Mouse (Mus musculus) neural tube, embryonic 13.5 days (tissue): ENCODE data around the gene Msn. TPM values are rescaled to one million over a fixed set of nuclear protein-coding genes. Genes with fewer than 3 reads are reported as not detected.

ENCODE experiments used
- ATAC-seq: fragments of 200-750 bp; cut with Nextera tagmentation; 2 replicates; pipeline ENCODE4 v1.8.0; 2017; ENCODE audit warnings: low read depth, mild to moderate bottlenecking, moderate TSS enrichment, moderate library complexity
- H3K27ac ChIP-seq: fragments of 300-500 bp; sonication (generic); replicated peaks from 2 replicates; pipeline ENCODE4 v1.5.1; 2015; ENCODE audit warnings: moderate library complexity, mild to moderate bottlenecking, inconsistent platforms
- H3K27me3 ChIP-seq: fragments of 300-500 bp; sonication (generic); 2 replicates; pipeline ENCODE4 v1.6.1; 2015; ENCODE audit warnings: mild to moderate bottlenecking, inconsistent platforms
- H3K36me3 ChIP-seq: fragments of 300-500 bp; sonication (generic); 2 replicates; pipeline ENCODE4 v1.6.1; 2015; ENCODE audit warnings: mild to moderate bottlenecking, inconsistent platforms
- H3K4me1 ChIP-seq: fragments of 300-500 bp; sonication (generic); replicated peaks from 2 replicates; pipeline ENCODE4 v1.6.1; 2015; ENCODE audit warnings: inconsistent platforms
- H3K4me2 ChIP-seq: fragments of 300-500 bp; sonication (generic); 2 replicates; pipeline ENCODE4 v1.6.1; 2015; ENCODE audit warnings: inconsistent platforms, mild to moderate bottlenecking, moderate library complexity
- H3K4me3 ChIP-seq: fragments of 300-500 bp; sonication (generic); 2 replicates; pipeline ENCODE4 v1.5.1; 2015; ENCODE audit warnings: mild to moderate bottlenecking, inconsistent platforms
- H3K9ac ChIP-seq: fragments of 300-500 bp; sonication (generic); 2 replicates; pipeline ENCODE4 v1.6.1; 2015; ENCODE audit warnings: moderate library complexity, mild to moderate bottlenecking, inconsistent platforms
- H3K9me3 ChIP-seq: fragments of 300-500 bp; sonication (generic); 2 replicates; pipeline ENCODE4 v1.6.1; 2016; ENCODE audit warnings: inconsistent platforms
- WGBS: fragments of 180-500 bp; shearing (Covaris S2); methylation state at CpG from one replicate; pipeline ENCODE4 v1.1.7; 2015; 5-methylcytosine and 5-hydroxymethylcytosine counted together
- polyA plus RNA-seq: library from polyadenylated mRNA; unstranded; fragments of >200 nt; fragmentation: Nextera tagmentation; extraction: Ambion mirVana; gene quantifications from 2 replicates; pipeline ENCODE4 v1.2.1, GENCODE M21; 2015

The Msn gene
- 62.0 and 62.4 TPM in 2 replicates for polyA plus RNA-seq

DNA sequence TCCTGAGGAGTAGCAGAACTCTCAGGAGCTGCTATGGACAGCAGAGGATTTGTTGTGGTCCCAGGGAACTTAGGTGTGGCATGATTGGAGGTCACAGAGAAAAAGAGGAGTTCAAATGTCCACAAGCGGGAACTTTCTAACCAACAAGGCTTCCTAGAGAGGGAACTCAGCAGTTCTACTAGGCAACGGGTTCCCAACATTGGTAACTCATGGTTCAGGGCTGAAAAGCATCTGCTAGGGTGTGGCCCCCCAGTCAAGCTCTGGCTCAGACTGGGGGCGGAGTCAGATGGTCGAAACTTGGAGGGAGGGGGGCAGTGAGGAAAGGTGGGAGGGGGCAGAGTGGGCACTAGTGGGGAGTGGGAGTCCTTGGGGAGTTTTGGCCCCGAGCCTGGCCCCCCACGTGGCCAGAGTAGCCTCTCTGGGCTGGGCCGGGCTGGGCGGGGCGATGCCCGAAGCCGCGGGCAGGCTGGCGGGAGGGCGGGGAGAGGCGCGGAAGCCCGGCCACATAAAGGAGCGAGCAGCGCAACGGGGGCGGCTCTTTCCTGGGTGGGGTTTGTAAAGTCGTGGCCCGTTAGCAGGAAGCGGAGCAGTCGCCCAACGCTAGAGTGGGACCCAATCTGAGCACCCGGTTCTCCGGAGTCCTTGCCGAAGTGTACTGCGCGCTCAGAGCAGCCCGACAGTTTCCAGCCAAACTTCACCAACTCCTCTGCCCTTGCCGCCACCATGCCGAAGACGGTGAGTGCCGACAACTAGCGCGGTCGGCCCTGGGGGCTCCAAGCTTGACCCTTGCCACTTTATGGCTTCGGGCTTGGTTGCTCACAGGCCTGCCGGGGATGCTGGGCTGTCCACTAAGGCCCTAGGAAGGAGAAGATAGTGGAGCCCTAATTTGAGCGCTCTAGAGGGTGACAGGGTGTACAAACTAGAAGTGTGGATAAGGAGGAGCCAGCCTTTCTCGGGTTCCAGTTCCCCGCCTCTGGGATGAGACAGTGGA, at the start of gene Msn:
Gene Msn (plus strand): TSS at position 534 of the 991 bp plus-strand sequence.
- peak within 1 kb of the TSS; percentile 54 for H3K27ac ChIP-seq
- H3K4me3 ChIP-seq, result peak within 1 kb of the TSS; percentile 45
- ATAC-seq, result peak; percentile 74
- no peaks in the 10 kb centered on the region; the same call in 1 of the 2 replicates for H3K27me3 ChIP-seq
- H3K36me3 ChIP-seq, result no peaks in the 10 kb centered on the region
- peak within 1 kb of the TSS; percentile 60 for H3K9ac ChIP-seq
- H3K9me3 ChIP-seq, result no peaks in the 10 kb centered on the region
- peak within 1 kb of the TSS; percentile 62 for H3K4me2 ChIP-seq
- H3K4me1 ChIP-seq, result no peaks in the 10 kb centered on the region
- 20% methylated on average over 41 of the region's 44 CpGs for WGBS

DNA sequence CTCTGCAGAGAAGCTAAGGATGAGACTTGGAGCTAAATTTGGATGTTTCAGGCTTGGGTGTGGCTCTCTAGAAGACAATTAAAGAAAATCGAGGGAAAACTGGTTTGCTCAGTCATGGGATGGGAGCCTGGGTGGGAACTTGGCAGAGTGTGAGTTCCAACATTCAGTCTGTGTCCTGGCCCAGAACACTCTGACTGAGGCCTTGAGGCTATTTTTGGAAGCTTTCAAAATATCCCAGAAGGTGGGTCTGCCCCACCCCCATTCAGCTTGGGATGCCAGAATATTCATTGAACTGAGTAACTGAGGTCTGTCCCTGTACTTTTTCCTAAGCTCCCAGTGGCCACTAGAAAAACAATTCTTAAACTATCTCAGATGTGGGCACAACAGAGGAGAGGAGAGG, 43.0 kb upstream of the Msn start:
- no peak overlapping the region for H3K27ac ChIP-seq
- H3K9me3 ChIP-seq, result no peaks in the 10 kb centered on the region
- no peaks in the 10 kb centered on the region for H3K27me3 ChIP-seq
- no peak overlapping the region for H3K4me3 ChIP-seq
- no peak overlapping the region for H3K9ac ChIP-seq
- no peak for ATAC-seq
- no peaks in the 10 kb centered on the region for H3K36me3 ChIP-seq
- WGBS, result 67% methylated on average over 1 of the region's 1 CpGs
- no peaks in the 10 kb centered on the region for H3K4me1 ChIP-seq
- no peak overlapping the region for H3K4me2 ChIP-seq

DNA sequence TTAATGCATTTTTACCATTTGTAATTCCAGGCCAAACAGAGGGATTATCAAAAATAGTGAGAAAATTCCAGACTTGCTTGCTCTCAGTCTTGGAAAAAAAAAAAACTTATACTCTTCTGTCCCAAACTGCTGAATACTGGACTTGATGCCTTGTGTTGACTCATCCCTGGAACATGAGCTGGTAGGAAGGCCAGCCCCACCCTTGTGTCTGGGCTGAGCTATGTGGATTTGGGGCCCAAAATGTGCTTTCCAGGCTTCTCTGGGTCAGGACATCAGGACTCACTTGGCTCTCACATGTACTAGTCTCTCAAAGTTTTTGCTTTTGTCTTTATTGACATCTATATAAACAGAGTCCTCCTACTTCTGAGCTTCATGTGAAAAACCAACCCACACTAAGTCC, 18.1 kb upstream of the Msn start:
- no peaks in the 10 kb centered on the region for H3K4me1 ChIP-seq
- H3K27ac ChIP-seq, result no peak overlapping the region
- H3K9me3 ChIP-seq, result no peaks in the 10 kb centered on the region
- no peak overlapping the region for H3K9ac ChIP-seq
- H3K36me3 ChIP-seq, result no peaks in the 10 kb centered on the region
- no peak for ATAC-seq
- H3K27me3 ChIP-seq, result no peaks in the 10 kb centered on the region
- H3K4me3 ChIP-seq, result no peak overlapping the region
- no peak overlapping the region for H3K4me2 ChIP-seq

DNA sequence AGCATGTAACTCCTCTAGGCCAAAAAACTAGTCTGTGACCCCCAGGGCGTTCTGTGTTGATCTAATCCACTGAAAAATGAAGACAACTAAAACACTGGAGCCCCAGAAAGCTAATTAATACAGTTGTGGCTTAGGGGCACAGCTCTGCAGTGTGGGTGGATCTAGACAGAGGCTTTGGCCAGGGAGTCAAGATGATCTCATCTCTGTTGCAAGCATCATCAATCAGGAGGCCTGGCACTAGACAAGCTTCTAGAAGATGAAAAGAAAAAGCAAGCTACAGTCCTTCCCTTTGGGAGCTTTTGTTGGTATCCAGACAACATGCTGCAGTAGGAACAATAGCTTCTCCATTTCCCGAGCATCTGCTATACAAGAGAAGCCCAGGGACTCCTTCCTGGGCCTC, 9.6 kb upstream of the Msn start:
- Histone ChIP-seq H3K36me3 (no peaks in the 10 kb centered on the region), H3K4me2 (no peak overlapping the region), H3K4me1 (no peaks in the 10 kb centered on the region), H3K9me3 (no peaks in the 10 kb centered on the region), H3K27me3 (no peaks in the 10 kb centered on the region), H3K9ac (no peak overlapping the region), H3K4me3 (no peak overlapping the region), H3K27ac (no peak overlapping the region)
- ATAC-seq, result no peak
- WGBS, result 41% methylated on average over 2 of the region's 2 CpGs

DNA sequence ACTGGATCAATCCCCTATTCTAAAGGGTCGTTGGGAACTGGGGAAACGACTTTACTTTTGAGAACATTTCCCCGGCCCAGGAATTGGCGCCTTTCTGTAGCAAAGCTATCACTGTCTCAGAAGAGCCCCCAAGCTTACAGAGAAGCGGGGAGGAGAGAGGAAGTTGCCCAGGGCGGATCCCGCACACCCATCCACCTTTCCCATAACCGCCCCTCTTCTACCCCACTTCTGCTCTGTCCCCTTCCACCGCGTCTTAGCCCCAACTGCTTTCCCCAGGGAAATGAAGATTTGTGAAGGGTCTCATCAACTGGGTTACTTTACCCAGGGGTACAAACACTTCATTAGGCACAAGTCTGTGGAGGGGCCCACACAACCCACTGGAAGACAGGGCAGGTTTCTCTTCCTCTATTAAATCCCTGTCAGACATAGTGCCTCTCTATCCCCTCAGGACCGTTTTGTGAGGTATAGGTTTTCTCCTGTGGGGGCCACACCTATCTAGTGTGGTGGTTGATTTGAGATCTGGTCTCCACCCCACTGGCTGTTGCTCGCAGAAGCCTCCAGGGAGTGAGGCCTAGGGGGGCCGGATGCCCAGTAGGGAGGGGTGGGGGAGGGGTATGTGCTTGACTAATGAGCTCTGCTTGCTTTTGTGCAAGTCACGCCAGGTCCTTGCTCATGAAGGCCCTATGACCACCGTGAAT, 820 bp downstream of the Msn start:
- WGBS, result 16% methylated on average over 15 of the region's 15 CpGs
- no peaks in the 10 kb centered on the region for H3K36me3 ChIP-seq
- H3K4me1 ChIP-seq, result no peaks in the 10 kb centered on the region
- no peaks in the 10 kb centered on the region for H3K9me3 ChIP-seq
- H3K27me3 ChIP-seq, result no peaks in the 10 kb centered on the region; the same call in 1 of the 2 replicates
- H3K9ac ChIP-seq, result peak overlapping the region; percentile 60
- peak; percentile 47 for ATAC-seq
- peak overlapping the region; percentile 54; the same call in 1 of the 2 replicates for H3K27ac ChIP-seq
- H3K4me3 ChIP-seq, result peak overlapping the region; percentile 45
- peak overlapping the region; percentile 62 for H3K4me2 ChIP-seq

DNA sequence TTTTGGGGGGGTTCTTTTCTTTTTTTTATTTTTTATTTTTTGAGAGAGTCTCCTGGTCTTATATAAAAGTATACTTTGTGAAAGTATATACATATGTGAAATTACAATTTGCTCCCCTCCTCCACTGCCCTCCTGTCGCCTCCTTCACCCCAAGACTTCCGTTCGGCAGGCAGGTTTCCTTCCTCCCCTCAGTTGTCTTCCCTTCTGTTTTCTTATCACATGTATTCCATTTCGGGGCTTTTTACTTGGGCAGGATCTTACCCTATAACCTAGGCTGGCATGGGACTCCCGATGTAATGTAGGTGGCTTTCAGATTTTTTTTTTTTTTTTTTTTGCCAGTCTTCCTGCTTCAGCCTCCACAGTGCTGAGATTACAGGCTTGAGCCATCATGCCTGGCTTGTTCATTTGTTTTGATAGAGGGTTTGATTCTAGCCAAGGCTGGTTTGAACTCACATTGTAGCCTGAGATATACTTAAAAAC, 1.7 kb downstream of the Msn start:
- WGBS, result 38% methylated on average over 5 of the region's 5 CpGs

DNA sequence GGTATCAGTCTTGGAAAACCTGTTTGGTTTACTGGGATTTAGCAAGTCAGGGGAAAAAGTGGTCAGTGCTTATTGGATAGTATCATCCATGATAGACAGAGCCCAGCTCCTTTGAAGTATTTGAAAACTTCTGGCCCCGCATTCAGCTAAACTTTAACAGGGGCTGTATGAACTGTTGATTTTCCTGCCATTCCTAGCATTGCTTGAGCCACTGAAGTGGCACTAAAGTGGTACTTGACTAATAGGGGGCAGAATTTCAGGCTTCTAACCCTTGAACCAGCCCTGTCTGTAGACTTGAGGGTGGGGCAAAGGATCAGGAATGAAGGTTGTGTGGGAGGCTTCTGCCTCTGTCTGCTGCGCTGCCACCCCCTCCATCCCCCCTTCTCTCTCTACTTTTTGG, 3.2 kb downstream of the Msn start:
- no peaks in the 10 kb centered on the region for H3K36me3 ChIP-seq
- H3K27me3 ChIP-seq, result no peaks in the 10 kb centered on the region; the same call in 1 of the 2 replicates
- 68% methylated on average over 2 of the region's 2 CpGs for WGBS
- no peaks in the 10 kb centered on the region for H3K4me1 ChIP-seq
- H3K4me3 ChIP-seq, result no peak overlapping the region
- H3K9ac ChIP-seq, result no peak overlapping the region
- H3K27ac ChIP-seq, result no peak overlapping the region
- no peak overlapping the region for H3K4me2 ChIP-seq
- ATAC-seq, result no peak
- H3K9me3 ChIP-seq, result no peaks in the 10 kb centered on the region

More for the DNA sequence above, 1.7 kb downstream of the Msn start:
- peak overlapping the region; percentile 60; the same call in 1 of the 2 replicates for H3K9ac ChIP-seq
- H3K4me1 ChIP-seq, result no peaks in the 10 kb centered on the region
- no peak overlapping the region for H3K27ac ChIP-seq
- no peaks in the 10 kb centered on the region for H3K9me3 ChIP-seq
- ATAC-seq, result no peak
- H3K4me3 ChIP-seq, result peak overlapping the region; percentile 45
- no peaks in the 10 kb centered on the region; the same call in 1 of the 2 replicates for H3K27me3 ChIP-seq
- no peaks in the 10 kb centered on the region for H3K36me3 ChIP-seq
- H3K4me2 ChIP-seq, result peak overlapping the region; percentile 62

DNA sequence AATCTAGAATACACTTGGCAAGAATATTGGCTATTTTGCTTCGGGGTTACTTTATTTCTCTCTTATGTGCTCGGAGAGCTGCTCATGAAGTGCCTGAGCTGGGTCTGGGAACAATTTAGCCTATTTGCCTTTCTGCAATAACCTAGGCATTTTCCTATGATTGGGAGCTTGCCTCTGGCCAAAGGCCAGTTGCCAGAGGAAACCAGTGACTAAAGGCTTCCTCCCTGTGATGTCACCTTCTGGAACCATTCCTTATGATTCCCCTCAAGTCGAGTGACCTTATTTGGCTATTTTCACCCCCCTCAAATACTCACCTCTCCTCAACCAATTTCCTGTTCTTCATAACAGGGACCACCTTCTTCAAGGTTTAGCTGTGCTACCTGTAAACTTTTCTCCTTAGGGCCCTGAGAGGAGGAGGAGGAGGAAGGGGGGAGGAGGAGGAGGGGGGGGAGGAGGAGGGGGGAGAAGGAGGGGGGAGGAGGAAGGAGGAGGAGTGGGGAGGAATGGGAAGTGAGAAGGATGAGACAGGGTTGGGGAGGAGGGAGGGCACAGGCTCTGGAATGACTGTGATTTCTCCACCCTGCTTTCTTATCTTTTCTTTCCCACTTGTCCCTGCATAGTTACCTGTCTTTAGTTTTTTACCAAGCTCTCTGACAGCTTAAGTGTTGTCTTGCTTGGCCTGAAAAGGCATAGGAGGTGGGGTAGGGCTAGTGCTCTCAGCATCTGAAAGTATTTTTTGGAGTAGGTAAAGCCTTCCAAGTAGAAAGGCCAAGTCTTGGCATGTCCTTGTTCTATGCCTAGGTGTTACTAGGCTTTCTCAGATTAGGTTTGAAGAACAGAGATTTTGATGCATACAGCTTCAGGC, 11.8 kb downstream of the Msn start:
- ATAC-seq, result no peak
- H3K36me3 ChIP-seq, result no peaks in the 10 kb centered on the region
- no peak overlapping the region for H3K27ac ChIP-seq
- H3K9ac ChIP-seq, result no peak overlapping the region
- no peaks in the 10 kb centered on the region for H3K27me3 ChIP-seq
- no peak overlapping the region for H3K4me3 ChIP-seq
- no peaks in the 10 kb centered on the region for H3K9me3 ChIP-seq
- WGBS, result 64% methylated on average over 3 of the region's 3 CpGs
- no peaks in the 10 kb centered on the region for H3K4me1 ChIP-seq
- no peak overlapping the region for H3K4me2 ChIP-seq

DNA sequence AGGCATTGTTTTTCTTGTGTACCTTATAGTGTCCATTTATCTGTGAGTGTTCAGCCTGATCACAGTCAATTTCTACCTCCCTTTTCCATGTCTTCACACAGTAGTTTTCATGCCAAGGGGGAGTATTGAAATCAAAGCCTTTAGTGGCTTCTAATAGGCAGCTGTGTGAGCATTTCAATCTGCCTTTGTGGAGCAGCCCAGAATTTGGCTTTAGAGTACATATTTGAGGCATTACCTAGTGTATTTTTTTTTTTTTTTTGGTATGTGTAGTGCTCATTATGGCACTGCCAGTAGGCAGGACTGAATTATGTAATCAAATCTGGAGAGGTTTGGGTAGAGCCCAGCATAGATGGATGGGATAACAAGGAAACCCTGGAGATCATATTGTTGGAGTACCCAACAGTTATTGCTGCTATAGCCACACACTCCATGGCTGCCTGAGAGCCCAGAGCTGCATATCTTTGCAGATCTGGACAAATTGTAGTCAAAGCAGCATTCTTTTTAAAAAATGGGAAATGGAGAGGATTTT, 17.3 kb downstream of the Msn start:
- Histone ChIP-seq H3K9ac (no peak overlapping the region), H3K4me2 (no peak overlapping the region), H3K4me1 (no peaks in the 10 kb centered on the region), H3K27me3 (no peaks in the 10 kb centered on the region), H3K27ac (no peak overlapping the region), H3K36me3 (no peaks in the 10 kb centered on the region), H3K4me3 (no peak overlapping the region), H3K9me3 (no peaks in the 10 kb centered on the region)
- ATAC-seq, result no peak

DNA sequence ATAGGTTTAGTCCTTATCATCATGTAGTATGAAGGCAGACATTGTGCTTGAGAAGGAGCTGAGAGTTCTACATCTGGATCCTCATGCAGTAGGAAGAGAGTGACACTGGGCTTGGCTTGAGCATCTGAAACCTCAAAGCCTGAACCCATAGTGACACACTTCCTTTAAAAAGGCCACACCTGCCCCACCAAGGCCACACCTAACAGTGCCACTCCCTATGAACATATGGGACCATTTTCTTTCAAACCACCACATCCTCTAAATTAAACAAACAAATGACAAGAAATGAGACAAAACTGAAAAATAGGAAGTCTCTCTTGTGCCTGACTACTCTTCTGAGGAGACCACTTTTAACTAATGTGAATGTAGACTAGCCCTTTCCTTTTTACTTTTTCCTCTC, 19.7 kb downstream of the Msn start:
- Histone ChIP-seq H3K9me3 (no peaks in the 10 kb centered on the region), H3K4me1 (no peaks in the 10 kb centered on the region), H3K9ac (no peak overlapping the region), H3K27ac (no peak overlapping the region), H3K4me3 (no peak overlapping the region), H3K27me3 (no peaks in the 10 kb centered on the region), H3K36me3 (no peaks in the 10 kb centered on the region), H3K4me2 (no peak overlapping the region)
- ATAC-seq, result no peak

DNA sequence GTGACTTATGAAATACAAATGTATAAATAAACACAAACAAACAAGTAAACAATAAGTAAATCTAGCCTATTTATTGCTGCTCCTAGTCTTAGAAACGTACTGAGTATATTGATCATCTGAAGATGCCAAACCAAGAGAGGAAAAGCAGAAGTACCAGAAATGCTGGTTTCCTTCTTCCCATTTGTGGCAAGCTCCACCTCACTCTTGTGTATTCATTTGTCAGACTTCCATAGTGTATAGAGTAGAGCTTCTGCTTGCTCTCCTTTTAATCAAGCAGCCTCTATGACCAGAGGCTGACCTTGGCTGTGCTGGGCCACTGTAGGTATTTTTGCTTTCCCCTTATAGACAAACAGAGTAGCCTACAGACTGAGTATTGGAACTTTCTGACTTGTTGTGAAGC, 21.5 kb downstream of the Msn start:
- no peak for ATAC-seq
- no peaks in the 10 kb centered on the region for H3K4me1 ChIP-seq
- H3K36me3 ChIP-seq, result no peaks in the 10 kb centered on the region
- H3K9me3 ChIP-seq, result no peaks in the 10 kb centered on the region
- H3K4me3 ChIP-seq, result no peak overlapping the region
- no peak overlapping the region for H3K27ac ChIP-seq
- H3K27me3 ChIP-seq, result no peaks in the 10 kb centered on the region
- 87% methylated on average over 1 of the region's 1 CpGs for WGBS
- H3K4me2 ChIP-seq, result no peak overlapping the region
- H3K9ac ChIP-seq, result no peak overlapping the region
